Mouse (Mus musculus) olfactory bulb, adult 2 months (tissue): ENCODE measurements around the gene Gm30191. TPM values are rescaled to one million over a fixed set of nuclear protein-coding genes. Genes with fewer than 3 reads are reported as not detected.

Experiments used
- H3K27ac ChIP-seq: fragments of 200-500 bp; 2 replicates; pipeline ENCODE4 v1.5.1; 2012; ENCODE audit warnings: low read depth, low read length; ENCODE audit not compliant: insufficient read depth
- H3K4me1 ChIP-seq: fragments of 200-500 bp; 2 replicates; pipeline ENCODE4 v1.6.1; 2012; ENCODE audit warnings: low read length; ENCODE audit not compliant: control insufficient read depth, insufficient read depth
- H3K4me3 ChIP-seq: fragments of 200-500 bp; 2 replicates; pipeline ENCODE4 v1.5.1; 2012; ENCODE audit warnings: mild to moderate bottlenecking, low read depth, low read length, moderate library complexity; ENCODE audit not compliant: insufficient read depth
- CTCF ChIP-seq: fragments of 200-500 bp; IDR thresholded peaks from 2 replicates; pipeline ENCODE4 v1.5.1; 2012; ENCODE audit warnings: low read depth, mild to moderate bottlenecking, low read length, moderate library complexity; ENCODE audit not compliant: insufficient read depth
- POLR2A ChIP-seq: fragments of 200-500 bp; IDR thresholded peaks from 2 replicates; pipeline ENCODE4 v1.6.1; 2012; ENCODE audit warnings: mild to moderate bottlenecking, low read depth, low read length, moderate library complexity; ENCODE audit not compliant: insufficient read depth
- WGBS: fragments of 180-500 bp; shearing (Covaris S2); methylation state at CpG from one replicate; pipeline ENCODE4 v1.1.7; 2018; 5-methylcytosine and 5-hydroxymethylcytosine counted together
- polyA plus RNA-seq: library from polyadenylated mRNA; stranded (reverse); fragments of >200 nt; gene quantifications from 2 replicates; pipeline ENCODE4 v1.2.4, GENCODE M21; 2012; ENCODE audit warnings: low replicate concordance; ENCODE audit not compliant: missing spikeins, insufficient read depth, insufficient read length

The Gm30191 gene
- not detected in 2 replicates for polyA plus RNA-seq

DNA sequence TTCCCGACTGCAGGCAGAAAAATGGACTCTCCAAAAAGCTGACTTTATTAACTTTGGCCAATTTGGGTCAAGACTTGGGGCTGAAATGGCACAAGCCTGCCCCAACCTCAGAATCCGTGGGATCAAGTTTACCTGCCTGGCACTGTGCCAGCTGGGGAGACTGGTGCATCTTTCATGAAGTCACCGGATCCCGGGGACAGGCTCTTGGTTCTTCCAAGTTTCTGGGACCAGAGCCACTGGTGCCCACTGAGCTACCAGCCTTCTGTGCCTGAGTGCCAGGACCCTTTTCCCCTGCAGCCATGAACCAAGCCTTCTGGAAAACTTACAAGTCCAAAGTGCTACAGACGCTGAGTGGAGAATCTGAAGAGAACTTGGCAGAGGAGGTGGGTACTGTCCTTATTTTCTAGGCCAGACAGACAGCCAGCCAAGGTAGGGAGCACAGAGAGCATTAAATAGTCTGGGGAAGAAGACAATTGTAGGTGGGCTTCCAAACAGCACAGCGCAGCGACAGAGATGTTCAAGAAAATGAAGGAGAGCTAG lies at the start of gene Gm30191:
Gene Gm30191 (plus strand): TSS at position 217 of the 540 bp plus-strand sequence.
- WGBS: 65% methylated on average over 7 of the region's 7 CpGs
- Histone ChIP-seq H3K4me1 (peaks cover 36% of the 10 kb centered on the region), H3K4me3 (no peak within 1 kb of the TSS), H3K27ac (no peak within 1 kb of the TSS)
- TF ChIP-seq CTCF (no peak), POLR2A (no peak)

DNA sequence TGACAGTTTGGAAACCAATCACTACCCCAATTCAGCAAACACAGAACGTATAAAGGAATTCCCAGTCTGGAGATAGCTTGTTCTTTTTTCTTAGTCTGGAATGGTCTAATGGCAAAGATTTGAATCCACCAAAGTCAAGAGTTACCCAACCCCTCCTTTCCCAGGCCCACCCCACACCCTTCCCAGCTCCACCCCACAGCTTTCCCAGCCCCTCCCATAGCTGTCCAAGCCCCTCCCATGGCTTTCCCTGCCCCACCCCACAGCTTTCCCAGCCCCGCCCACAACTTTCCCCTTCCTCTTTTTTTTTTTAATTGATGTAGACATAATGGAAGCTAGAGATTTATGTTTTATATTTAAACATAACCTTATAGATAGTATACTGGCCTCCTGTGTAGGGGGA lies 47.4 kb upstream of the Gm30191 start:
- TF ChIP-seq POLR2A (no peak), CTCF (no peak)
- WGBS: 75% methylated on average over 2 of the region's 2 CpGs
- H3K4me3 ChIP-seq: no peak overlapping the region

DNA sequence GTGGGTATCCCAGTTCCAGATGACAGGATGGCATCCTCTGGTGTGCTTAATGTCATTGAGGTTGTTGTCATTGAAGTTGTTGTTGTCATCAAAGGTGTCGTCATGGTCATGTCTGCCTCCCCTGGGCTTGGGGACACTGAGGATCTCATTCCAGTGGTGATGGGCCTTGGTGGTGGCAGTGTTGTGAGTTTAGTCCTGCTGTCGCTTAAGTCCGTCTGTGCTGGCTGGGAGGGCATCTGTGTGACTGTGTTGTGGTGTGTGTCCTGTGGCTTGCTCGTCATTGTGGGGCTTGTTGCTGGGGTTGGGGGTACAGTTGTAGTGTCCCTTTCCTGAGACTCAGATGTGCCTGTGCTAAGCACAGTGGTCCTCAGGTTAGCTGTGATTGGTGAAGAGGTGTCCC lies 43.8 kb upstream of the Gm30191 start, which contains the start of gene Gm7534:
Gene Gm7534 (minus strand): TSS at position 101 of the 400 bp plus-strand sequence.
- 93% methylated on average over 4 of the region's 4 CpGs for WGBS
- Histone ChIP-seq H3K27ac (no peak within 1 kb of the TSS), H3K4me3 (no peak within 1 kb of the TSS), H3K4me1 (no peaks in the 10 kb centered on the region)
- TF ChIP-seq POLR2A (no peak), CTCF (no peak)

More for the DNA sequence above, 47.4 kb upstream of the Gm30191 start:
- Histone ChIP-seq H3K4me1 (no peaks in the 10 kb centered on the region), H3K27ac (no peak overlapping the region)

GRCm38 (mm10) chr4:134203340-134203896 lies 43.3 kb upstream of the Gm30191 start:
- WGBS: 93% methylated on average over 17 of the region's 17 CpGs
- TF ChIP-seq CTCF (no peak), POLR2A (no peak)
- no peak overlapping the region for H3K27ac ChIP-seq
- H3K4me1 ChIP-seq: no peaks in the 10 kb centered on the region
- no peak overlapping the region for H3K4me3 ChIP-seq

DNA sequence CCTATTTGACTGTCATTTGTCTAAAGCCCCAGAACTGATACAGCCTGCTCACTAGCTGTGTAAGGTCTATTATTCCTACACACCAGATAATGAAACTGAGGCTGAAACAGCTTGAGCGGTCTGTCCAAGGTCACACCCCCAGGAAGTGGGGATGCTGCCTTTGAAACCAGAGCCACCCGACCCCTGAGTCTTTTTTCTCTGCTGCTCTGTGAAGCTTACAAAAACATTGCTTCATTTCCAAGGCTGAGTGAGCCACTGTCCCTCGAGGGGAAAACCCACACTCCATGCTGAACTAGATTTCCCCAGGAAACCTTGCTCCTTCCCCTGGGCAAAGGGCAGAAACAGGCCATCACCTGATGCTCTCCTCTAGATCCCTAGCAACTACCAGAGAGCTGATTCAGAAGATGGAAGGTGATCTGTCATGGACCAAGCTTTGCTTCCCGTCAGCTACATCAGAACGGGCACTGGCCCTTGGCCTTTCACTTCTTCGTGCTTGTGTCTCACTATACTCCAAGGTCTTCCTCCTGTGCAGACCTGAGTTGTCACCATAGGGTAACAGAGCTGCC lies 40.2 kb upstream of the Gm30191 start:
- TF ChIP-seq CTCF (no peak), POLR2A (no peak)
- WGBS: 69% methylated on average over 6 of the region's 6 CpGs
- no peak overlapping the region for H3K27ac ChIP-seq

GRCm38 (mm10) chr4:134222793-134223600 lies 23.7 kb upstream of the Gm30191 start:
- 77% methylated on average over 11 of the region's 11 CpGs for WGBS
- Histone ChIP-seq H3K4me1 (no peaks in the 10 kb centered on the region), H3K4me3 (no peak overlapping the region), H3K27ac (no peak overlapping the region)
- TF ChIP-seq POLR2A: no peak

More for the DNA sequence above, 40.2 kb upstream of the Gm30191 start:
- Histone ChIP-seq H3K4me3 (no peak overlapping the region), H3K4me1 (no peaks in the 10 kb centered on the region)

- WGBS: 79% methylated on average over 8 of the region's 8 CpGs
- Histone ChIP-seq H3K27ac (no peak within 1 kb of the TSS), H3K4me3 (no peak within 1 kb of the TSS), H3K4me1 (no peaks in the 10 kb centered on the region)
- TF ChIP-seq POLR2A (no peak), CTCF (no peak)
Observed at GRCm38 (mm10) chr4:134227194-134227593, 19.5 kb upstream of the Gm30191 start, which contains the start of gene Catsper4. TSS of gene Catsper4 (minus strand) at chr4:134227383.

DNA sequence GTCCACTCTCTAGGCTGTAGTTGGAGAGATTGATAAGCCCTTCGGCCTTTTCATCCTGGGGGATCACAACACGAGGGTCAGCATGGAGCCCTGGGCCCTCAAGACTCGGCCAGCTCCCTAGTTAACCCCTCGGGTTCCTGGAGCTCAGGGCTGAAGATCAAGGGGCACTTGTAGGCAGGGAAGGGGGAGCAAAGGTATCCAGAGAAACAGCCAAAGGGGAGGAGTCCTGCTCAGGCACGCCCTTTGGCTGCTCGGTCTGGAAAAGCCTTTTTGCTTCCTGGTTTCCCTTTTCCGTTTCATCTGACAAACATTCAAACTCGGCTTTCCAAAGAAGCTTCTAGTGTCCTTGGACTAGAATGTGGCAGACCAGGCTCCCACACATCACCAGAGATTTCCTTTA lies 16.3 kb upstream of the Gm30191 start:
- TF ChIP-seq POLR2A (no peak), CTCF (no peak)
- Histone ChIP-seq H3K4me3 (no peak overlapping the region), H3K27ac (no peak overlapping the region), H3K4me1 (no peaks in the 10 kb centered on the region)
- WGBS: 59% methylated on average over 8 of the region's 8 CpGs

GRCm38 (mm10) chr4:134234876-134235275 lies 11.9 kb upstream of the Gm30191 start:
- H3K4me3 ChIP-seq: no peak overlapping the region
- no peak overlapping the region for H3K27ac ChIP-seq
- WGBS: 88% methylated on average over 5 of the region's 5 CpGs
- TF ChIP-seq CTCF (no peak), POLR2A (no peak)
- peaks cover 9% of the 10 kb centered on the region; the same call in 1 of the 2 replicates for H3K4me1 ChIP-seq
